Mouse (Mus musculus) hindbrain, embryonic 13.5 days (tissue): ENCODE measurements around the gene Zfyve27. TPM values are rescaled to one million over a fixed set of nuclear protein-coding genes. Genes with fewer than 3 reads are reported as not detected.
A peak's percentile ranks its signal among the peaks of the same experiment; 100 is the strongest.

Experiments
- ATAC-seq: fragments of 200-750 bp; cut with Nextera tagmentation; 2 replicates; pipeline ENCODE4 v1.8.0; 2017; ENCODE audit warnings: moderate TSS enrichment; ENCODE audit not compliant: low FRiP score
- H3K27ac ChIP-seq: fragments of 300-500 bp; sonication (generic); 2 replicates; pipeline ENCODE4 v1.5.1; 2015; ENCODE audit warnings: inconsistent platforms, mild to moderate bottlenecking, moderate library complexity
- H3K27me3 ChIP-seq: fragments of 300-500 bp; sonication (generic); 2 replicates; pipeline ENCODE4 v1.6.1; 2015; ENCODE audit warnings: mild to moderate bottlenecking, inconsistent platforms
- H3K36me3 ChIP-seq: fragments of 300-500 bp; sonication (generic); 2 replicates; pipeline ENCODE4 v1.6.1; 2015; ENCODE audit warnings: mild to moderate bottlenecking, inconsistent platforms
- H3K4me1 ChIP-seq: fragments of 300-500 bp; sonication (generic); replicated peaks from 2 replicates; pipeline ENCODE4 v1.6.1; 2015; ENCODE audit warnings: inconsistent platforms
- H3K4me2 ChIP-seq: fragments of 300-500 bp; sonication (generic); 2 replicates; pipeline ENCODE4 v1.6.1; 2015; ENCODE audit warnings: inconsistent platforms, mild to moderate bottlenecking, moderate library complexity
- H3K4me3 ChIP-seq: fragments of 300-500 bp; sonication (generic); 2 replicates; pipeline ENCODE4 v1.5.1; 2015; ENCODE audit warnings: mild to moderate bottlenecking, inconsistent platforms
- H3K9ac ChIP-seq: fragments of 300-500 bp; sonication (generic); 2 replicates; pipeline ENCODE4 v1.6.1; 2015; ENCODE audit warnings: mild to moderate bottlenecking, inconsistent platforms
- H3K9me3 ChIP-seq: fragments of 300-500 bp; sonication (generic); 2 replicates; pipeline ENCODE4 v1.6.1; 2016; ENCODE audit warnings: inconsistent platforms
- WGBS: fragments of 180-500 bp; shearing (Covaris S2); methylation state at CpG from one replicate; pipeline ENCODE4 v1.1.7; 2015; 5-methylcytosine and 5-hydroxymethylcytosine counted together
- polyA plus RNA-seq: library from polyadenylated mRNA; unstranded; fragments of >200 nt; fragmentation: Nextera tagmentation; extraction: Ambion mirVana; gene quantifications from 2 replicates; pipeline ENCODE4 v1.2.1, GENCODE M21; 2015

The Zfyve27 gene
- polyA plus RNA-seq = 55.3 and 58.7 TPM in 2 replicates

DNA sequence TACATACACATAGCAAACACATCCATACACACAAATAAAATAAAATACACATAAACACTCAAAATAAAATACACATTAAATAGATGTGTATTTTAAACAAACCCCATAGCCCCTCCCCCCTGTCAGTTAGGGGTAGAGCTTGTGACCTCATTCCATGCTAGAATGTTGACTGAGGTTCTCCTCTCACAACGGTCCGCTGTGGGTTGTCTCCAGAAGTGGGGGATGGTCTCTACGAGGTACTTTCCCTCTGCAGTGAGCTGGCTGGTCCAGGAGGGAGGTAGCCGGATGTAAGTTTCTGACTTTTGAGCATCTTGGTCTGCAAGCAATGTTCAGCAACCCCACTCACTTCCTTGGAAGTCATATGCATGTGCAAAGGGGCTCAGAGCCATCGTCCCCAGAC, at the start of gene Zfyve27:
Gene Zfyve27 (plus strand): TSS at position 188 of the 400 bp plus-strand sequence.
- Histone ChIP-seq H3K4me2 (no peak within 1 kb of the TSS), H3K9ac (no peak within 1 kb of the TSS), H3K27ac (no peak within 1 kb of the TSS), H3K36me3 (no peaks in the 10 kb centered on the region), H3K9me3 (no peaks in the 10 kb centered on the region), H3K4me3 (no peak within 1 kb of the TSS), H3K27me3 (peaks cover 17% of the 10 kb centered on the region), H3K4me1 (peaks cover 16% of the 10 kb centered on the region)
- WGBS = 78% methylated on average over 5 of the region's 5 CpGs
- ATAC-seq = no peak

DNA sequence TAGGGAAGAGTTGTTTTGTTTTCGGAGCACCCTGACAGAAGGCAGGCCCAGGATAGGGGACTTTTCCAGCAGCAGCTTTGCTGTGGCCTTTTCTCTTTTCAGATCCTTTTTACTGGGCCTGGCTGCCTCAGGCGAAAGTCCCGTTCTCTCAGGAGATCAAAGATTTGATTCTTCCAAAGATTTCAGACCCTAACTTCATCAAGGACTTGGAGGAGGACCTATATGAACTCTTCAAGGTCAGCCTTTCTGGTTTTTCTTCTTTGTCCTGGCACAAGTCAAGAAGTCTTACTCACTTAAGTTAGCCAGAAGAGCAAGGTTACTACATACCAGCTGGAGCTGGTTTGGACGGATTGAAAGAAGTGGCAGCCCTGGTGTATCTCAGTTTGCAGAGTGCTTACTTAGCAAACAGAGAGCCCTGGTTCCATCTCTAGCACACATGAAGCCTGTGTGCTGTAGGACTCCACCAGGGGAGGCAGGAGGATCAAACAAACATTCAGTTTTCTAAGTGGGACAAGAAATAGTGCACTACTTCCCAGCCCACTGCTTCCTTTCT, 47.9 kb upstream of the Zfyve27 start:
- peaks cover 70% of the 10 kb centered on the region for H3K36me3 ChIP-seq

GRCm38 (mm10) chr19:42118142-42118541, 45.6 kb upstream of the Zfyve27 start:
- Histone ChIP-seq H3K9me3 (no peaks in the 10 kb centered on the region), H3K4me3 (no peak overlapping the region), H3K4me1 (no peaks in the 10 kb centered on the region), H3K4me2 (no peak overlapping the region), H3K27me3 (no peaks in the 10 kb centered on the region), H3K36me3 (peaks cover 79% of the 10 kb centered on the region), H3K27ac (no peak overlapping the region), H3K9ac (no peak overlapping the region)
- ATAC-seq = no peak
- WGBS = 97% methylated on average over 9 of the region's 9 CpGs

More for the DNA sequence above, 47.9 kb upstream of the Zfyve27 start:
- Histone ChIP-seq H3K9me3 (no peaks in the 10 kb centered on the region), H3K4me1 (no peaks in the 10 kb centered on the region), H3K27me3 (no peaks in the 10 kb centered on the region), H3K4me2 (no peak overlapping the region), H3K9ac (no peak overlapping the region), H3K4me3 (no peak overlapping the region), H3K27ac (no peak overlapping the region)
- no peak for ATAC-seq
- 91% methylated on average over 4 of the region's 4 CpGs for WGBS

- no peak overlapping the region for H3K4me2 ChIP-seq
- ATAC-seq = no peak
- H3K27me3 ChIP-seq = no peaks in the 10 kb centered on the region
- H3K9me3 ChIP-seq = no peaks in the 10 kb centered on the region
- no peak overlapping the region for H3K9ac ChIP-seq
- no peaks in the 10 kb centered on the region for H3K4me1 ChIP-seq
- H3K36me3 ChIP-seq = peaks cover 79% of the 10 kb centered on the region
- H3K4me3 ChIP-seq = no peak overlapping the region
- 93% methylated on average over 5 of the region's 5 CpGs for WGBS
- no peak overlapping the region for H3K27ac ChIP-seq
These were observed 45.2 kb upstream of the Zfyve27 start for GRCm38 (mm10) chr19:42118596-42118995.

- no peak overlapping the region for H3K4me3 ChIP-seq
- H3K9me3 ChIP-seq = no peaks in the 10 kb centered on the region
- no peak overlapping the region for H3K4me2 ChIP-seq
- H3K36me3 ChIP-seq = peaks cover 81% of the 10 kb centered on the region
- no peak overlapping the region for H3K27ac ChIP-seq
- no peaks in the 10 kb centered on the region for H3K27me3 ChIP-seq
- no peaks in the 10 kb centered on the region for H3K4me1 ChIP-seq
- no peak overlapping the region for H3K9ac ChIP-seq
- no peak for ATAC-seq
- WGBS = 93% methylated on average over 8 of the region's 8 CpGs
These were observed 43.3 kb upstream of the Zfyve27 start for GRCm38 (mm10) chr19:42120451-42120850.

GRCm38 (mm10) chr19:42124684-42125083, 39.1 kb upstream of the Zfyve27 start:
- 88% methylated on average over 13 of the region's 13 CpGs for WGBS

DNA sequence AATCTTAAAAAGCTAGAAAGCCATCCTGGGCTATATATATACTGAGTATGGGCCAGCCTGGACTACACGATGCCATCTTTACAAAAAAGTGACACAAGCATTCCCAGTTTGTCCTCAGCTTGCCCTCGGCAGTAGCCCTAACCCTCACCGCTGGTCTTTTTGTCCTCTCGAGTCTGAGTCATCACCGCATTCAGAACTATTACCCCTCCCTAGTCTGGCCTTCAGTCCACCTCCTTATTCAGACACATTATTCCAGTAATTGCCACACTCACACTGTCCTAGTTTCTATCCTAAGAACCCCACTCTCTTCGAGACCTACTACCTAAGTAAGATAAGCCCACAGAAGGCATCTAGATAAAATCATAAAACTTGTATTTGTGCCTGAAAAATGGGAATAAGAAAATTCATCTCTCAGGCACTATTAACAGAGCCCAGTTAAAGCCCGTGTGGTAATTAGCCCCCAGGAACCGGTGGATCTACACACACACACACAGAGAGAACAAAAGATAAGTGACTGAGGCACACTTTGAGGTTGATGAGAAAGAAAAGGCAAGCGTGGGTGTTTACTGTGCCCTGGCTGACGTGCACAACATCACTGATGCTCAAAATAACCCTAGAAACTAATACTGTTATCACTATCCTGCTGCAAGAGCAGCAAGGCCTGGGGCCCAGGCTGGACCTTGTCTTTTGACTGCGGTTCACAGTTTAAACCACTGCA, 38.1 kb upstream of the Zfyve27 start:
- WGBS = 80% methylated on average over 11 of the region's 11 CpGs

More at GRCm38 (mm10) chr19:42124684-42125083, 39.1 kb upstream of the Zfyve27 start:
- Histone ChIP-seq H3K4me2 (no peak overlapping the region), H3K27ac (no peak overlapping the region), H3K9ac (no peak overlapping the region), H3K4me3 (no peak overlapping the region), H3K4me1 (peaks cover 17% of the 10 kb centered on the region), H3K27me3 (peaks cover 22% of the 10 kb centered on the region), H3K36me3 (peaks cover 50% of the 10 kb centered on the region), H3K9me3 (no peaks in the 10 kb centered on the region)
- no peak for ATAC-seq

GRCm38 (mm10) chr19:42126219-42126605, 37.5 kb upstream of the Zfyve27 start:
- H3K27ac ChIP-seq = no peak overlapping the region
- H3K4me3 ChIP-seq = no peak overlapping the region
- no peak overlapping the region for H3K9ac ChIP-seq
- no peak for ATAC-seq
- peaks cover 25% of the 10 kb centered on the region for H3K27me3 ChIP-seq
- no peaks in the 10 kb centered on the region for H3K9me3 ChIP-seq
- peaks cover 35% of the 10 kb centered on the region for H3K36me3 ChIP-seq
- no peak overlapping the region for H3K4me2 ChIP-seq
- peaks cover 22% of the 10 kb centered on the region for H3K4me1 ChIP-seq
- 93% methylated on average over 6 of the region's 6 CpGs for WGBS

More for the DNA sequence above, 38.1 kb upstream of the Zfyve27 start:
- H3K9ac ChIP-seq = no peak overlapping the region
- no peak overlapping the region for H3K4me2 ChIP-seq
- no peak for ATAC-seq
- H3K27ac ChIP-seq = no peak overlapping the region
- H3K4me3 ChIP-seq = no peak overlapping the region
- peaks cover 22% of the 10 kb centered on the region for H3K4me1 ChIP-seq
- peaks cover 22% of the 10 kb centered on the region for H3K27me3 ChIP-seq
- H3K9me3 ChIP-seq = no peaks in the 10 kb centered on the region
- H3K36me3 ChIP-seq = peaks cover 40% of the 10 kb centered on the region

DNA sequence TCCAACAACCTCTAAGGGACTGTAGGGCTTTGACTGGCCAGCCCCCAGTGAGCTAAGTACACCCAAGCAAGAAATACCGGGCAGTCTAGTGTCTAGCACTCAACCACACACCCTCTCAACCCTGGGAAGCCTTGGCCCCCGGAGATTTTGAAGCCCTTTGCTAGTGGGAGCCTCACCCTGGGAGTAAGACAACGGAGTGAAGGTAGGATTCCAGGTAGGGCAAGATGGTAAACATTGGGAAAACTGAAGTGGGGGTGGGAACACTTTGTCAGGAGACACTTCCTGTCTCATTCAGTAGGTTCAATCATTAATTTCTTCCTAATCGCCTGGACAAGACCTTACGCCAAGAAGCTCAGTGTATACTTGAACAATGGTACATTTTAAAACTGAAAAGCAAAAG, 36.7 kb upstream of the Zfyve27 start:
- no peak for ATAC-seq
- no peak overlapping the region for H3K4me3 ChIP-seq
- H3K9ac ChIP-seq = no peak overlapping the region
- H3K9me3 ChIP-seq = no peaks in the 10 kb centered on the region
- H3K36me3 ChIP-seq = peaks cover 29% of the 10 kb centered on the region
- H3K27ac ChIP-seq = no peak overlapping the region
- H3K4me1 ChIP-seq = peaks cover 22% of the 10 kb centered on the region
- peaks cover 27% of the 10 kb centered on the region for H3K27me3 ChIP-seq
- WGBS = 86% methylated on average over 5 of the region's 5 CpGs
- no peak overlapping the region for H3K4me2 ChIP-seq

DNA sequence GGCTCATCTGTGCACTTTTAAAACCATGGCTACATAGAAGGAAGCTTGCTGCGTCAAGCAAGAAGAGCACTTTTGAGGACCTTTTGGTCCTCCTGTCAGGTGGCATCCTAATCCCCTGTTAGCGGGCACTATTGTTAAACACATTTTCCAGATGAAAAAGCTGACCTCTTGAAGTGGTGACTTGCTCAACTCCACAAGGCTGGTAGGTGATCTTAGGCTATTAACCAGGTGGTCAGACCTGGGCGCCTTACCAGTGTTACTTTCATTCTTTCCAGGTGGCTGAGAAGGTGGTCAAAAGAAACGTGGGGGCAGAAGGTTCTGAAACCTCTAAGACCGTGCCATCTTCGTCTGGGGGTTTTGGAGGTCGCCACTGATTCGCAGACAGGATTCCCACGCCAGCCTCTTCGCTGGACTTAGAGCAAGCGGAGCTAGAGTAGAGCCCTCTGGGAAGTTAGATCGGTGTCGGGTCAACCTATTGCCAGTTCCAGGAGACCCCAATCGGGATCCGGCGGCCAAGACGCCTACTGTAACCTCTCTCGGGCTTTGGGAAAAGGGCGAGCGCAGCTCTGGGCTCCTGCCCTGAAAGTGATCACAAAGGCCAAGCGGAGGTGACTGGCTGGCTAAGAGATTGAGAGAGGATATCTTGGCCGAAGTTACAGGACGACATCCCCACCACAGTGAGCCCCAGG, 35.6 kb upstream of the Zfyve27 start:
- H3K27ac ChIP-seq = peak overlapping the region; percentile 71

DNA sequence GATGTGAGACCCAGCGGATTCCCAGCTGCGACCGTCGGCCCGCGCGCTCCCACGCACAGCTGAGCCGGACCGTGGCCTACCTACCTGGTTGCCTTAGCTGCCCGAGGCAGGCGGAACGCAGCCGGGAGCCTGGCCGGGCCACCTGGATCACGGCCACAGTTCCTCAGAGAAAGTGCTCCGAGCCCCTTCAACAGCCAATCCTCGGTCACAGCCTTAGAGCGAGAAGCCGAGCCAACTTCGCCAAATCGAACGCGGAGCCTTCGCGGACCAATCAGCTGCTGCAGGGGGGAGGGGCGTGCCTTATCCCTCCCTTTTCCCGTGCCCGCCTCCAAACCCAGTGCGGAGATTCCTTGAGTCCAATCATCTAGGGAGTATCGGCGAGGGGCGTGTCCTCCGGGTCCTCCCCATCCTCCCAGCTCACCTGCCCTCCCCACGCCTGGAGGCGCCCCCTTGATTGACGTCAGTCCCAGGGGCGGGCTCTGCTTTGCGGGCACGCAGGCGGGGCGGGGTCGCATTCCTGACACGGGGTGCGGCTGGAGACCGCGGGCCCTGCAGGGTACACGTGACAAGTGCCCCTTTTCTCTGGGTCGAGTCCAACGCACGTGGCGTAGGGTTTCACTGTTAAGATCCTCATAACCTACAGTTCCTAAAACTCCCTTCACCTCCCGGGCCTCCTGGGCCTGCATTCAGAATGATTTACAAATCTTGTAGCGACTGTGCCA, 34.8 kb upstream of the Zfyve27 start, which contains the start of gene Avpi1:
Gene Avpi1 (minus strand): TSS at position 273 of the 722 bp plus-strand sequence.
- Histone ChIP-seq H3K9ac (peak within 1 kb of the TSS; percentile 81), H3K36me3 (peaks cover 15% of the 10 kb centered on the region), H3K4me2 (peak within 1 kb of the TSS; percentile 95), H3K27me3 (peaks cover 27% of the 10 kb centered on the region), H3K27ac (peak within 1 kb of the TSS; percentile 71), H3K4me1 (peaks cover 22% of the 10 kb centered on the region), H3K4me3 (peak within 1 kb of the TSS; percentile 55), H3K9me3 (no peaks in the 10 kb centered on the region)
- peak; percentile 96 for ATAC-seq
- under 1% methylated on average over 54 of the region's 54 CpGs for WGBS

More for the DNA sequence above, 35.6 kb upstream of the Zfyve27 start:
- Histone ChIP-seq H3K4me2 (peak overlapping the region; percentile 95), H3K9me3 (no peaks in the 10 kb centered on the region), H3K36me3 (peaks cover 23% of the 10 kb centered on the region), H3K4me1 (peaks cover 22% of the 10 kb centered on the region), H3K27me3 (peaks cover 27% of the 10 kb centered on the region), H3K9ac (peak overlapping the region; percentile 81), H3K4me3 (peak overlapping the region; percentile 55)
- 7% methylated on average over 23 of the region's 23 CpGs for WGBS
- no peak; the same call in 1 of the 2 replicates for ATAC-seq
